Mouse (Mus musculus): ENCODE results near the gene Ldb2.

DNA sequence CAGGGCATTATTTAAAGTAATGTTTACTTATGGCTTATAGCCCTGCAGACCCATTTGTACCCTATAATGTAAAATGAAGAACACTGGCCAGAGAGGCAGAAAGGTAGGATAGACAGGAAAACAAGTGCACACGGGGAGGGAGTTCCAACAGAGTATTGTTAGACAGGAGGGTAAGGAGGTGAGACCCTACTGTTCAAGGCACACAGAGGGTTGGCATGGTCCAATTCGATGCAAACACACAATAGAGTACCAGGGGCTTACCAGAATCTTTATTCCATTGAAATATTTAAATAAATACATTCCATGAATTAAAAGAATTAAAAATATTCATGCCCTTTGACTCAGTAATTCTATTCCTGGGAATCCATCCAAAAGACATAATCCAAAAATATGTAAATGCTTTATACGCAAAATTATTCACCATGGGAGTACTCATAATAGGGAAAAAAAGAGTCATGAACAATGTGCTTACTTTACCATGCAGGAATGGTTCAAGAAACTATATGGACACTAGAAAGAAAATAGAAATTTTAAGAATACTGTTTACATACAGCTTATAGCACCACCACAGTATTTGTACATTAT lies 118.3 kb downstream of the Ldb2 start:
- no peak for TF ChIP-seq CTCF (IDR thresholded peaks at IDR 0.05)
- no peak for TF ChIP-seq POLR2A (IDR thresholded peaks at IDR 0.05; ENCODE audit: insufficient read depth, low read depth, low read length)
